21 mouse cellular contexts compared by ENCODE assay signal in the genomic region with DNA sequence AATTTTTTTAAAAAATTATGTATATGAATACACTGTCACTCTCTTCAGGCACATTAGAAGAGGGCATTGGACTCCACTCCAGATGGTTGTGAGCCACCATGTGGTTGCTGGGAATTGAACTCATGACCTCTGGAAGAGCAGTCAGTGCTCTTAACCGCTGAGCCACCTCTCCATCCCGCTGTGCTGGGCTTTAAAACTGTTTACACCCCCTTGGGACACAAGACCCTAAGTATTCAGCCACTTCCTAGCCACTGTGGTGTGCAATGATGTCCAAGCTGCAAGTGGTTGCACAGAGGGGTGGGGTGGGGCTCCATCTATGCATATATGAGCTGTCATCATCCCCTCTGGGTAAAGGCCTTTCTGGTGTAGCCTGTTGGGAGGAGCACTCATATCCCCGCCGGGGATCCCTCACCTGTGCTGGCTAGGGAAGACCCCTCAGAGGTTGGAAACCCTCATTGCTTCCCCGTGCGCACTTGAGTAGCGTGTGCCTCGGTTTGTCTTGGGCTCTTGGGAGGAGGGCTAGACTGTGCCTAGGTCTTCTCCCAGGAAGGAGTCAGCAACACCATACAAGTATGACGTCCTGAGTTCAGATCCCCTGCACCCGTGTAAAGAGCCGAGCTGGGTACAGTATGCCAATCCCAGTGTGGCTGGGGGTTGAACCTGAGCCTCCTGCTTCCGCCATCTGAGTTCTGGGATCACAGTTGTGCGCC. TPM values are rescaled to one million over a fixed set of nuclear protein-coding genes. Genes with fewer than 3 reads are reported as not detected.
DNase-seq lines count a peak whose midpoint lies in the region; ATAC-seq and TF ChIP-seq lines count a peak whose summit lies in the region.
"Had no signal": no experiment of that assay in that cellular context is flagged by ENCODE, and none has a peak within 500 bp of the region (broad histone marks: within the 10 kb centered on the region; RNA-seq: fewer than 3 reads in every experiment).

No protein-coding gene starts in this region.

- no peak overlapping the region for H3K27ac ChIP-seq in heart, embryonic 12.5 days (ENCODE audit: poor library complexity, severe bottlenecking)
- H3K27ac ChIP-seq in neural tube, embryonic 14.5 days (ENCODE audit: low read depth, low read length): no peak overlapping the region
- H3K27ac ChIP-seq in ES-E14 (ENCODE audit: insufficient read depth, low read depth, low read length, poor library complexity, severe bottlenecking): peak overlapping the region; percentile 67
- H3K27ac ChIP-seq: heart, embryonic 13.5 days; hindbrain, embryonic 13.5 days; intestine, embryonic 15.5 days; kidney, embryonic 15.5 days; limb, embryonic 13.5 days; liver, embryonic 12.5 days; midbrain, embryonic 13.5 days; neural tube, embryonic 12.5 days had no signal

- H3K4me1 ChIP-seq in heart, embryonic 12.5 days (replicated peaks): peaks cover 14% of the 10 kb centered on the region
- H3K4me1 ChIP-seq in neural tube, embryonic 14.5 days (ENCODE audit: control insufficient read depth, insufficient read depth, low read length): no peaks in the 10 kb centered on the region
- peaks cover 2 to 12% of the 10 kb centered on the region in 2 experiments; a peak in 3 of 4 replicates for H3K4me1 ChIP-seq in ES-E14 (ENCODE audit: control insufficient read depth in 2 of 2, insufficient read depth in 2 of 2, low read length in 2 of 2, poor library complexity in 1 of 2)

- in situ Hi-C loops in ES-E14 (cut with MboI; ENCODE audit: low sequenced_read_pairs in 2 of 2, unreplicated experiment in 2 of 2): no loop called here

- no peak overlapping the region for H3K9ac ChIP-seq in heart, embryonic 12.5 days
- H3K9ac ChIP-seq in neural tube, embryonic 14.5 days (replicated peaks; ENCODE audit: low read depth, low read length): no peak overlapping the region
- H3K9ac ChIP-seq in ES-E14 (ENCODE audit: insufficient read depth, low read depth, low read length, poor library complexity, severe bottlenecking): no peak overlapping the region
- H3K9ac ChIP-seq: heart, embryonic 13.5 days; hindbrain, embryonic 13.5 days; intestine, embryonic 15.5 days; kidney, embryonic 15.5 days; limb, embryonic 13.5 days; liver, embryonic 12.5 days; midbrain, embryonic 13.5 days; neural tube, embryonic 12.5 days had no signal

- H3K36me3 ChIP-seq in heart, embryonic 12.5 days: peaks cover 24% of the 10 kb centered on the region
- H3K36me3 ChIP-seq in neural tube, embryonic 14.5 days (ENCODE audit: control insufficient read depth, insufficient read depth, low read length): peaks cover 14% of the 10 kb centered on the region; the same call in 1 of the 2 replicates
- peaks cover 5% of the 10 kb centered on the region; the same call in 1 of the 2 replicates for H3K36me3 ChIP-seq in ES-E14 (ENCODE audit: control insufficient read depth, insufficient read depth, low read length, poor library complexity, severe bottlenecking)

- intact Hi-C loops in heart, postnatal 25 days (cut with DNase I): loop anchor here (2.0 to 10.0 kb wide), 2 partner anchors 30 to 54 kb away; no protein-coding TSS in a partner anchor

- WGBS in heart, embryonic 12.5 days: 74% methylated on average over 13 of the region's 13 CpGs
- WGBS in neural tube, embryonic 14.5 days: 75% methylated on average over 13 of the region's 13 CpGs

- ATAC-seq in heart, embryonic 12.5 days (ENCODE audit: insufficient number of reproducible peaks, low FRiP score): 0 out of 2 replicates have a peak, but pooled peaks have one; percentile 19
- 0 out of 2 replicates have a peak, but pooled peaks have one; percentile 5 for ATAC-seq in neural tube, embryonic 14.5 days (ENCODE audit: low read depth)
- ATAC-seq: liver, embryonic 12.5 days; midbrain, embryonic 13.5 days had no signal

- no peak overlapping the region for H3K4me3 ChIP-seq in heart, embryonic 12.5 days
- H3K4me3 ChIP-seq in neural tube, embryonic 14.5 days (ENCODE audit: low read depth, low read length): no peak overlapping the region
- no peak overlapping the region; a peak in 2 of 4 replicates for H3K4me3 ChIP-seq in ES-E14 (ENCODE audit: insufficient read depth in 1 of 2, low read depth in 1 of 2, low read length in 2 of 2, poor library complexity in 1 of 2, severe bottlenecking in 1 of 2)
- H3K4me3 ChIP-seq: heart, embryonic 13.5 days; hindbrain, embryonic 13.5 days; intestine, embryonic 15.5 days; kidney, embryonic 15.5 days; limb, embryonic 13.5 days; liver, embryonic 12.5 days; midbrain, embryonic 13.5 days; neural tube, embryonic 12.5 days had no signal

- H3K4me2 ChIP-seq in heart, embryonic 12.5 days: no peak overlapping the region
- no peak overlapping the region for H3K4me2 ChIP-seq in neural tube, embryonic 14.5 days (ENCODE audit: low read depth, low read length)
- H3K4me2 ChIP-seq: heart, embryonic 13.5 days; hindbrain, embryonic 13.5 days; intestine, embryonic 15.5 days; kidney, embryonic 15.5 days; limb, embryonic 13.5 days; liver, embryonic 12.5 days; midbrain, embryonic 13.5 days; neural tube, embryonic 12.5 days had no signal

- peaks cover 3% of the 10 kb centered on the region; the same call in 1 of the 2 replicates for H3K9me3 ChIP-seq in heart, embryonic 12.5 days (replicated peaks)
- H3K9me3 ChIP-seq in neural tube, embryonic 14.5 days (ENCODE audit: control insufficient read depth, low read length): no peaks in the 10 kb centered on the region
- H3K9me3 ChIP-seq in ES-E14 (ENCODE audit: control insufficient read depth, insufficient read depth, low read depth, low read length): no peaks in the 10 kb centered on the region
- H3K9me3 ChIP-seq: heart, embryonic 13.5 days; hindbrain, embryonic 13.5 days; intestine, embryonic 15.5 days; kidney, embryonic 15.5 days; limb, embryonic 13.5 days; midbrain, embryonic 13.5 days; neural tube, embryonic 12.5 days had no signal

- 0 out of 2 replicates have a peak, but pooled peaks cover 7% of the 10 kb centered on the region for H3K27me3 ChIP-seq in heart, embryonic 12.5 days (replicated peaks)
- no peaks in the 10 kb centered on the region for H3K27me3 ChIP-seq in neural tube, embryonic 14.5 days (ENCODE audit: control insufficient read depth, insufficient read depth, low read length)
- H3K27me3 ChIP-seq: intestine, embryonic 15.5 days; kidney, embryonic 15.5 days; limb, embryonic 13.5 days had no signal

- no peak for DNase-seq in heart, postnatal 25 days (ENCODE audit: low spot score)
- no peak for DNase-seq in neural tube, embryonic 10.5 days (ENCODE audit: extremely low spot score, low spot score)
- DNase-seq in ES-E14 (ENCODE audit: low read depth, low spot score) (no peak), adipocyte (ENCODE audit: low spot score) (no peak)
- DNase-seq in urinary bladder, adult 18-20 months (ENCODE audit: low spot score in 2 of 2): no peak
- DNase-seq: right cerebral cortex, postnatal 25 days; spleen, adult 18-20 months; thymus, postnatal 14 days had no signal

TF ChIP-seq in ES-E14, 5 proteins besides CTCF, POLR2A, EP300 and RAD21:
- TF ChIP-seq CHD2 (IDR thresholded peaks at IDR 0.05; ENCODE audit: low read depth, low read length): no peak
- TF ChIP-seq ZNF384 (IDR thresholded peaks at IDR 0.05; ENCODE audit: low read depth, low read length): no peak
- TF ChIP-seq MAFK (IDR thresholded peaks at IDR 0.05; ENCODE audit: insufficient read depth, low read depth, low read length): no peak
- no peak for TF ChIP-seq ZC3H11A (IDR thresholded peaks at IDR 0.05; ENCODE audit: borderline replicate concordance, low read depth, low read length)
- no peak for TF ChIP-seq HCFC1 (IDR thresholded peaks at IDR 0.05; ENCODE audit: borderline replicate concordance, insufficient read depth, low read length)

RNA-seq across cellular contexts. Expression of a gene that starts 4.0 kb away (rescaled TPM):
- polyA plus RNA-seq in heart, embryonic 12.5 days (2016; fragmentation: Nextera tagmentation; extraction: Ambion mirVana): 0.97 and 1.1 TPM in 2 replicates
- 1 to 10 TPM; 8.6 to 9.4 TPM for total RNA-seq in heart, postnatal 25 days (2021)
- polyA plus RNA-seq in neural tube, embryonic 14.5 days (2014; fragmentation: Nextera tagmentation; extraction: Ambion mirVana): 2.9 and 3.4 TPM in 2 replicates
- total RNA-seq in ES-E14 (2012; rRNA removed): 3.8 TPM in 2 replicates
- total RNA-seq: common myeloid progenitor, adult 5-6 weeks; granulocyte monocyte progenitor cell, adult 5-6 weeks; megakaryocyte, adult 5-6 weeks had no signal

RNA-seq across cellular contexts. Expression of a gene that starts 19.8 kb away (rescaled TPM):
- polyA plus RNA-seq in heart, embryonic 12.5 days (2016; fragmentation: Nextera tagmentation; extraction: Ambion mirVana): 37.0 and 38.4 TPM in 2 replicates
- 10 to 100 TPM; 57.6 to 59.3 TPM for total RNA-seq in heart, postnatal 25 days (2021)
- polyA plus RNA-seq in neural tube, embryonic 14.5 days (2014; fragmentation: Nextera tagmentation; extraction: Ambion mirVana): 36.6 and 37.6 TPM in 2 replicates
- total RNA-seq in ES-E14 (2012; rRNA removed): 12.6 and 15.8 TPM in 2 replicates

RNA-seq across cellular contexts. Expression of a gene that starts 32.1 kb away (rescaled TPM):
- 17.7 and 18.2 TPM in 2 replicates for polyA plus RNA-seq in heart, embryonic 12.5 days (2016; fragmentation: Nextera tagmentation; extraction: Ambion mirVana)
- 10 to 100 TPM; 37.1 to 37.8 TPM for total RNA-seq in heart, postnatal 25 days (2021)
- polyA plus RNA-seq in neural tube, embryonic 14.5 days (2014; fragmentation: Nextera tagmentation; extraction: Ambion mirVana): 3.5 and 4.0 TPM in 2 replicates
- 29.5 and 29.8 TPM in 2 replicates for total RNA-seq in ES-E14 (2012; rRNA removed)

RNA-seq across cellular contexts. Expression of a gene that starts 42.4 kb away (rescaled TPM):
- 8.0 and 9.7 TPM in 2 replicates for polyA plus RNA-seq in heart, embryonic 12.5 days (2016; fragmentation: Nextera tagmentation; extraction: Ambion mirVana)
- total RNA-seq in heart, postnatal 25 days (2021): under 1 TPM; 0.21 to 0.22 TPM
- polyA plus RNA-seq in neural tube, embryonic 14.5 days (2014; fragmentation: Nextera tagmentation; extraction: Ambion mirVana): 0.75 and 1.8 TPM in 2 replicates
- total RNA-seq in ES-E14 (2012; rRNA removed): 1.5 and 3.6 TPM in 2 replicates
- total RNA-seq: common myeloid progenitor, adult 5-6 weeks; megakaryocyte, adult 5-6 weeks had no signal

RNA-seq across cellular contexts. Expression of a gene that starts 58.8 kb away (rescaled TPM):
- polyA plus RNA-seq in heart, embryonic 12.5 days (2016; fragmentation: Nextera tagmentation; extraction: Ambion mirVana): 101 TPM in 2 replicates
- 10 to 100 TPM; 67.8 to 71.0 TPM for total RNA-seq in heart, postnatal 25 days (2021)
- 94.1 and 110 TPM in 2 replicates for polyA plus RNA-seq in neural tube, embryonic 14.5 days (2014; fragmentation: Nextera tagmentation; extraction: Ambion mirVana)
- 355 and 382 TPM in 2 replicates for total RNA-seq in ES-E14 (2012; rRNA removed)
